Mouse (Mus musculus) CH12.LX (cell line): ENCODE data around the gene Recql5. TPM values are rescaled to one million over a fixed set of nuclear protein-coding genes. Genes with fewer than 3 reads are reported as not detected.

Experiments used
- DNase-seq: peaks from one replicate; pipeline ENCODE4 v3.0.0-alpha.2; 2013; ENCODE audit errors: extremely low read depth
- H3K27ac ChIP-seq: 2 replicates; pipeline ENCODE4 v1.5.1; 2012; ENCODE audit warnings: low read depth, mild to moderate bottlenecking, control low read depth, moderate library complexity; ENCODE audit not compliant: insufficient read depth
- H3K27me3 ChIP-seq: replicated peaks from 2 replicates; pipeline ENCODE3; 2012; ENCODE audit warnings: inconsistent platforms
- H3K36me3 ChIP-seq, 2 experiments: replicated peaks in 1 of 2; 2 replicates each; pipeline versions ENCODE3 to v1.6.1; 2012; ENCODE audit warnings: inconsistent platforms in 1 of 2, low read length in 1 of 2, mild to moderate bottlenecking in 1 of 2, mixed read lengths in 1 of 2, moderate library complexity in 1 of 2; ENCODE audit not compliant: control insufficient read depth in 1 of 2, insufficient read depth in 1 of 2
- H3K4me1 ChIP-seq, 2 experiments: 2 replicates each; pipeline ENCODE4 v1.6.1; 2012; ENCODE audit warnings: inconsistent platforms in 1 of 2, moderate library complexity in 1 of 2; ENCODE audit not compliant: insufficient read depth in 2 of 2, control insufficient read depth in 1 of 2
- H3K4me2 ChIP-seq: 2 replicates; pipeline ENCODE4 v1.6.1; 2012; ENCODE audit warnings: low read depth, mild to moderate bottlenecking, control low read depth; ENCODE audit not compliant: poor library complexity, insufficient read depth, severe bottlenecking
- H3K4me3 ChIP-seq, 3 experiments: fragments of 150-350 bp in 1 of 3; sonication (generic) in 1 of 3; replicated peaks in 1 of 3; 2 replicates each; pipeline versions ENCODE3 to v1.5.1; 2011 to 2012; ENCODE audit warnings: low read depth in 2 of 3, low read length in 2 of 3, mild to moderate bottlenecking in 2 of 3, moderate library complexity in 2 of 3, control low read depth in 1 of 3, improper control_type of control experiment in 1 of 3, inconsistent platforms in 1 of 3, mixed read lengths in 1 of 3; ENCODE audit not compliant: poor library complexity in 1 of 3
- H3K79me2 ChIP-seq: replicated peaks from 2 replicates; pipeline ENCODE4 v1.6.1; 2012; ENCODE audit warnings: mild to moderate bottlenecking, moderate library complexity; ENCODE audit not compliant: control insufficient read depth, poor library complexity, insufficient read depth, severe bottlenecking; ENCODE audit errors: extremely low read depth
- H3K9ac ChIP-seq: 2 replicates; pipeline ENCODE4 v1.6.1; 2012; ENCODE audit warnings: low read depth, mild to moderate bottlenecking, control low read depth, moderate library complexity; ENCODE audit not compliant: insufficient read depth
- H3K9me3 ChIP-seq: replicated peaks from 2 replicates; pipeline ENCODE3; 2012; ENCODE audit warnings: low read length, inconsistent platforms, mixed read lengths
- CHD2 ChIP-seq: IDR thresholded peaks from 2 replicates; pipeline ENCODE4 v1.6.1; 2011; ENCODE audit warnings: low read length, improper control_type of control experiment
- CTCF ChIP-seq, 2 experiments: IDR thresholded peaks in 1 of 2; conservative IDR thresholded peaks in 1 of 2; 2 replicates each; pipeline ENCODE4 v1.5.1; 2011 to 2012; ENCODE audit warnings: low read depth in 2 of 2, low read length in 2 of 2, improper control_type of control experiment in 1 of 2, inconsistent platforms in 1 of 2, mild to moderate bottlenecking in 1 of 2, moderate library complexity in 1 of 2
- E2F4 ChIP-seq: IDR thresholded peaks from 2 replicates; pipeline ENCODE4 v1.6.1; 2011; ENCODE audit warnings: low read depth, low read length, improper control_type of control experiment; ENCODE audit not compliant: insufficient replicate concordance
- EP300 ChIP-seq: IDR thresholded peaks from 2 replicates; pipeline ENCODE4 v1.6.1; 2011; ENCODE audit warnings: low read length, improper control_type of control experiment
- ETS1 ChIP-seq: conservative IDR thresholded peaks from 2 replicates; pipeline ENCODE4 v1.6.1; 2012; ENCODE audit warnings: low read depth, mild to moderate bottlenecking, inconsistent platforms, low read length, improper control_type of control experiment, moderate library complexity
- MYC ChIP-seq: IDR thresholded peaks from 2 replicates; pipeline ENCODE4 v1.6.1; 2011; ENCODE audit warnings: low read depth, mild to moderate bottlenecking, improper control_type of control experiment, low read length
- NELFE ChIP-seq: IDR thresholded peaks from 2 replicates; pipeline ENCODE4 v1.6.1; 2011; ENCODE audit warnings: low read depth, low read length, improper control_type of control experiment
- PAX5 ChIP-seq: IDR thresholded peaks from 2 replicates; pipeline ENCODE4 v1.6.1; 2012; ENCODE audit warnings: low read length, inconsistent platforms, mixed read lengths
- TBP ChIP-seq: conservative IDR thresholded peaks from 2 replicates; pipeline ENCODE4 v1.6.1; 2011; ENCODE audit warnings: low read depth, low read length, improper control_type of control experiment
- UBTF ChIP-seq: IDR thresholded peaks from 2 replicates; pipeline ENCODE4 v1.6.1; 2012; ENCODE audit warnings: low read depth, mild to moderate bottlenecking, inconsistent platforms, low read length, improper control_type of control experiment, moderate library complexity
- ZC3H11A ChIP-seq: IDR thresholded peaks from 2 replicates; pipeline ENCODE4 v1.6.1; 2012; ENCODE audit warnings: low read depth, mild to moderate bottlenecking, inconsistent platforms, low read length, improper control_type of control experiment
- dilution Hi-C: fragments of 300-500 bp; cut with MboI; formaldehyde crosslinking; loops from 2 replicates; pipeline ENCODE4 v1.14.3; 2020; ENCODE audit warnings: low sequenced_read_pairs; ENCODE audit not compliant: extremely low pct_unique_long_range_greater_than_20kb, extremely low pct_ligation_motif_present
- in situ Hi-C: fragments of 300-500 bp; cut with MboI; formaldehyde crosslinking; loops from 3 replicates; pipeline ENCODE4 v1.14.3; 2019; ENCODE audit warnings: low sequenced_read_pairs, low pct_ligation_motif_present, low pct_unique_long_range_greater_than_20kb, mixed read lengths
- polyA plus RNA-seq: library from polyadenylated mRNA; unstranded; fragments of >175 nt; gene quantifications from 2 replicates; pipeline ENCODE4 v1.2.1, GENCODE M21; 2012; ENCODE audit warnings: low read depth; ENCODE audit not compliant: insufficient read length
- total RNA-seq, 2 experiments: library from RNA; depleted of rRNA; stranded (reverse); fragments of 300-350 nt in 1 of 2; fragments of >200 nt in 1 of 2; gene quantifications; 2 replicates each; pipeline ENCODE4 v1.2.3; 2012 to 2014

Recql5 gene
- total and polyA plus RNA-seq, 3 experiments: 21.8 to 43.3 (median 31.0) TPM

DNA sequence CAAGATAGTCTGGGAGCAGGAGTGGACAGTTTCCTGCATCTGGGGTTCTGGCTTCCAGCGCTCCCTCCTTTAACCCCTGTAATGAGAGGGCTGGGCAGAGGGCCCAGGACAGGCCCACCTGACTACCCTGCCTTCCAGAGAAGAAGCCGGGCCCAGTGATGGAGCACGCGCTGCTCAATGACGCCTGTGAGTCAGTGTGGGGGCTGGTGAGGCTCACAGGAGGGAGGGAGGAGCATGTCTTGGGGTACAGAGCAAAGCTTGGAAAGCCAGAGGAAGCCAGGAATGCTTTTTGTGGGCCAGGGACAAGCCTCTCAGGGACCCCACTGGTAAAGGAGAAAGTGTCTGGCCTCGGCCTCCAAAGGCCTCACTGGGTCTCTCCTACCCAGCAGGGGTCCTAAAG is 78.6 kb downstream of the Recql5 start:
- Histone ChIP-seq H3K27ac (no peak overlapping the region), H3K9ac (no peak overlapping the region), H3K79me2 (no peaks in the 10 kb centered on the region), H3K4me2 (no peak overlapping the region), H3K4me3 (no peak overlapping the region), H3K27me3 (peaks cover 7% of the 10 kb centered on the region), H3K4me1 (peaks cover 3 to 4% of the 10 kb centered on the region in 2 experiments; a peak in 2 of 4 replicates), H3K36me3 (peaks cover 37 to 60% of the 10 kb centered on the region in 2 experiments), H3K9me3 (no peaks in the 10 kb centered on the region)
- TF ChIP-seq UBTF (no peak), TBP (no peak), MYC (no peak), E2F4 (no peak), ETS1 (no peak)
- in situ Hi-C loops (no loop called here), dilution Hi-C loops (no loop called here)
- DNase-seq: no peak

DNA sequence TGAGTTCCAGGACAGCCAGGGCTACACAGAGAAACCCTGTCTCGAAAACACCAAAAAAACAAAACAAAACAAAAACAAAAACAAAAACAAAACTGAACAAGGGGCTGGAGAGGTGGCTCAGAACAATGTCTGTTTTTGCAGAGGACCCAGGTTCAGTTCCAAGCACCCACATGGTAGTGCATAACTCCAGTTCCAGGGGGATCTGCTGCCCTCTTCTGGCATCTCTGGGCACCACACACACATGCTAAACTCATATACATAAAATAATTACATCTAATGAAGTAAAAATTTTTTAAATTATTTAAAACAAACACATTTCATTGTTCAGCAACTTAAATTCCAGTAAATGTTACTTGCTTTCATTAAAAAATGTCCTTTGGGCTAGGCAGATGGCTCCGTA is 87.5 kb downstream of the Recql5 start:
- Histone ChIP-seq H3K4me1 (no peaks in the 10 kb centered on the region), H3K9me3 (peaks cover 8% of the 10 kb centered on the region), H3K36me3 (peaks cover 36 to 76% of the 10 kb centered on the region in 2 experiments), H3K4me3 (no peak overlapping the region), H3K79me2 (no peaks in the 10 kb centered on the region), H3K27ac (no peak overlapping the region), H3K27me3 (no peaks in the 10 kb centered on the region), H3K4me2 (no peak overlapping the region), H3K9ac (no peak overlapping the region)
- dilution Hi-C loops: no loop called here
- peak in 1 of 2 experiments; percentile 21; a peak in 1 of 4 replicates for TF ChIP-seq CTCF (conservative IDR thresholded peaks at IDR 0.05 in 1 of 2, IDR thresholded peaks at IDR 0.05 in 1 of 2; ENCODE audit: low read depth in 2 of 2, low read length in 2 of 2)
- no peak for TF ChIP-seq EP300
- TF ChIP-seq ZC3H11A: no peak
- in situ Hi-C loops: no loop called here
- DNase-seq: no peak

DNA sequence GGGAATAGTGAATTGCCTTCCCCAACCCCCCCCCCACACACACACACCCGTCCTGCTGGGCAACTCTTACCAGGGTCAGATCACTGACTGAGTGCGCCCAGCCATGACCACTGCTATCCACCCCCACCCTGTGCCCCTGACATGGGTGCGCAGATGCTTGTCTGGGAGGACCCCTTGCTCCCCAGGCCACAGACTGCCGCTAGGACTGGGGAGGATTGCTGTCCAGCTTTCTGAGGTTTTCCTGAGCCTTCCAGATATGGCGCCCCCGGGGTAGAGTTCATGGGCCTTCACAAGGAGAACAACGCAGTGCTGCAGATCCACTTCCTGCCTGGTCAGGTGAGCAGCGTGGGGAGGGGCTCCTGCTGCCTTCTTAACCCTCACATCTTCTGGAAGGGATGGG is 89.0 kb downstream of the Recql5 start:
- in situ Hi-C loops (no loop called here), dilution Hi-C loops (no loop called here)
- Histone ChIP-seq H3K36me3 (peaks cover 22 to 65% of the 10 kb centered on the region in 2 experiments), H3K4me1 (peaks cover 0 to 4% of the 10 kb centered on the region in 2 experiments; a peak in 1 of 4 replicates), H3K9ac (no peak overlapping the region), H3K27ac (no peak overlapping the region), H3K9me3 (peaks cover 8% of the 10 kb centered on the region), H3K27me3 (no peaks in the 10 kb centered on the region), H3K4me3 (no peak overlapping the region), H3K79me2 (no peaks in the 10 kb centered on the region), H3K4me2 (no peak overlapping the region)
- DNase-seq: no peak
- TF ChIP-seq MYC (no peak), NELFE (no peak), PAX5 (no peak), CHD2 (no peak)
